In the genomic region with DNA sequence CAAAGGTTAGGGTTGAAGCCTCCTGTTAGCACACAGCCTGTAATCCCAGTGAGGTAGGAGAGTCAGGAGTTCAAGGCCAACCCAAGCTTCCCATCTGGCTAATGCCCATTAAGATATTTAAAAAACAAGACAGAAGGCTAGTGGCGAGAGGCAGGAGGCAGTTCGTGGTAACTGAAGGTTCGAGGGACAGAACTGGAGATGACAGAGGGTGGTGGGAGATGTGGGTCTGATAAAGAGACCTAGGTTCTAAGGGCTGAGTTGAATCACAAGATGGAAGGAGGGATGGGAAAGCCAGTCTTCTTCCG, we compare ENCODE assay signal across 9 mouse cellular contexts. TPM values are rescaled to one million over a fixed set of nuclear protein-coding genes. Genes with fewer than 3 reads are reported as not detected.
A peak's percentile ranks its signal among the peaks of the same experiment; 100 is the strongest.
DNase-seq lines count a peak whose midpoint lies in the region; ATAC-seq and TF ChIP-seq lines count a peak whose summit lies in the region.
"Had no signal": no experiment of that assay in that cellular context is flagged by ENCODE, and none has a peak within 500 bp of the region (broad histone marks: within the 10 kb centered on the region; RNA-seq: fewer than 3 reads in every experiment).

TSS of gene Doc2a (plus strand) at position 301 of the 305 bp plus-strand sequence.

- no peak within 1 kb of the TSS for H3K27ac ChIP-seq in gastrocnemius, adult 2 months
- H3K27ac ChIP-seq in limb, embryonic 13.5 days = no peak within 1 kb of the TSS

- no peaks in the 10 kb centered on the region for H3K9me3 ChIP-seq in limb, embryonic 13.5 days

- 23% methylated on average over 4 of the region's 4 CpGs for WGBS in limb, embryonic 13.5 days

- H3K27me3 ChIP-seq in limb, embryonic 13.5 days = peaks cover 46% of the 10 kb centered on the region

- intact Hi-C loops in gastrocnemius, adult 2 months (cut with DNase I) = no loop called here

- no peak for TF ChIP-seq CTCF in gastrocnemius, adult 2 months (IDR thresholded peaks at IDR 0.05)

- peaks cover 6% of the 10 kb centered on the region for H3K36me3 ChIP-seq in limb, embryonic 13.5 days

- H3K9ac ChIP-seq in limb, embryonic 13.5 days = peak within 1 kb of the TSS; percentile 70

- peak within 1 kb of the TSS; percentile 99 for H3K4me2 ChIP-seq in limb, embryonic 13.5 days (replicated peaks)

- DNase-seq in gastrocnemius, adult 2 months = no peak
- DNase-seq in gastrocnemius, adult 8-10 months (ENCODE audit: low spot score in 2 of 2) = no peak
- peak; percentile 36 for DNase-seq in retina, embryonic 14.5 days (ENCODE audit: low spot score)
- DNase-seq in retina, postnatal 1 day = no peak
- no peak for DNase-seq in urinary bladder, postnatal 10 days (ENCODE audit: low spot score)
- DNase-seq in right cerebral cortex, postnatal 10 days (ENCODE audit: low spot score in 2 of 2) = no peak

- peaks cover 20% of the 10 kb centered on the region for H3K4me1 ChIP-seq in limb, embryonic 13.5 days

- no peak for ATAC-seq in limb, embryonic 13.5 days (ENCODE audit: low FRiP score, low read depth)
- ATAC-seq in monocyte, adult 5-6 weeks (replicated peaks; ENCODE audit: insufficient number of reproducible peaks, low FRiP score, low TSS enrichment, poor library complexity, severe bottlenecking) = no peak

- peak within 1 kb of the TSS; percentile 74 for H3K4me3 ChIP-seq in gastrocnemius, adult 2 months
- peak within 1 kb of the TSS; percentile 59 for H3K4me3 ChIP-seq in limb, embryonic 13.5 days

RNA-seq across cellular contexts. Expression of gene Doc2a, which starts in this region (rescaled TPM):
- not detected for total RNA-seq in gastrocnemius, adult 2 months (2021)
- total RNA-seq in gastrocnemius, adult 8-10 months (2022) = not detected
- polyA plus RNA-seq in limb, embryonic 13.5 days (2015; fragmentation: Nextera tagmentation; extraction: Ambion mirVana) = 1.5 and 1.9 TPM in 2 replicates
- total RNA-seq in monocyte, adult 5-6 weeks (2017) = not detected in 3 replicates
- total RNA-seq: common myeloid progenitor, adult 5-6 weeks had no signal
